ENCODE assay signal across 29 mouse cellular contexts in the genomic region with DNA sequence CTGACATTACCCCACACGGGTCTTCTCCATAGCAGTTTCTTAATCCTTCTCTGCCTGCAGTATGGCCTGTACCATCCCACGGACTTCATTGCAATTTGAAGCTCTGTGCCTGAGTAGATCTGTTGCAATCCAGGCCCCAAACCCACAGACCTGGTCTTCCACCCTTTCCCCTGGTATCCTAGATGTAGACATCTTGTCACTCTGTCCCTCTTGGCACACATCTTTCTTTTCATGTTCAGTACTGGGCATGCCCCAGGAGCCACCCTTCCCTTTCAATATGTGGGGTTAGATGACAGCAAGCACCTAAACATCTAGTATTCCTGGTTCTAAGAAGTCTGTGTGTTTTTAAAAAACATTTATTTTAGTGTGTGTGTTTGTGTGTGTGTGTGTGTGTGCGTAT. TPM values are rescaled to one million over a fixed set of nuclear protein-coding genes. Genes with fewer than 3 reads are reported as not detected.
"Had no signal": no experiment of that assay in that cellular context is flagged by ENCODE, and none has a peak within 500 bp of the region (broad histone marks: within the 10 kb centered on the region; RNA-seq: fewer than 3 reads in every experiment).

No protein-coding gene starts in this region.

- H3K4me1 ChIP-seq: midbrain, embryonic 13.5 days had no signal

- H3K27me3 ChIP-seq: kidney, embryonic 15.5 days; lung, embryonic 15.5 days; midbrain, embryonic 13.5 days had no signal

- H3K9ac ChIP-seq: kidney, embryonic 15.5 days; liver, embryonic 14.5 days; lung, embryonic 15.5 days; midbrain, embryonic 13.5 days had no signal

- H3K4me3 ChIP-seq: kidney, embryonic 15.5 days; left cerebral cortex, adult 2 months; lung, embryonic 15.5 days; megakaryocyte, embryonic 14.5 days; midbrain, embryonic 10.5 days; midbrain, embryonic 13.5 days had no signal

- H3K27ac ChIP-seq: left cerebral cortex, adult 2 months; liver, embryonic 14.5 days; macrophage; midbrain, embryonic 10.5 days; midbrain, embryonic 13.5 days had no signal

- H3K9me3 ChIP-seq: kidney, embryonic 15.5 days; lung, embryonic 15.5 days; megakaryocyte, embryonic 14.5 days; midbrain, embryonic 10.5 days; midbrain, embryonic 13.5 days had no signal

- H3K36me3 ChIP-seq: kidney, embryonic 15.5 days; lung, embryonic 15.5 days; midbrain, embryonic 10.5 days; midbrain, embryonic 13.5 days had no signal

- DNase-seq: kidney, adult 11 months; kidney, adult 8-10 months; kidney, postnatal 10 days; layer of hippocampus, postnatal 36 days; lung, adult 18-20 months; lung, postnatal 10 days; thymus, postnatal 36 days had no signal

- ATAC-seq: midbrain, embryonic 13.5 days; midbrain, embryonic 16.5 days had no signal

- H3K4me2 ChIP-seq: kidney, embryonic 15.5 days; lung, embryonic 15.5 days; midbrain, embryonic 13.5 days had no signal

RNA-seq across cellular contexts. Expression of a gene that starts 58.3 kb away (rescaled TPM):
- total RNA-seq: layer of hippocampus, adult 8-10 months; layer of hippocampus, postnatal 10 days; layer of hippocampus, postnatal 36 days; left cerebral cortex, adult 2 months; left cerebral cortex, postnatal 10 days; left cerebral cortex, postnatal 36 days; liver, adult 2 months had no signal
- polyA plus RNA-seq: kidney, embryonic 15.5 days; limb, embryonic 11.5 days; limb, embryonic 14.5 days; liver, adult 2 months; liver, embryonic 14.5 days; lung, embryonic 15.5 days; macrophage; midbrain, embryonic 10.5 days; midbrain, embryonic 13.5 days; midbrain, embryonic 16.5 days; neural tube, embryonic 11.5 days; neural tube, embryonic 14.5 days; stomach, embryonic 14.5 days; stomach, postnatal 0 days; thymus, postnatal 0 days; urinary bladder, adult 2 months had no signal
